Mouse (Mus musculus): ENCODE measurements around the gene Serhl. TPM values are rescaled to one million over a fixed set of nuclear protein-coding genes. Genes with fewer than 3 reads are reported as not detected.

Serhl gene
- total and polyA plus RNA-seq, 3 experiments, result 52.0 to 123 (median 59.5) TPM

GRCm38 (mm10) chr15:83162001-83162400 is 72.7 kb downstream of the Serhl start:
- Histone ChIP-seq H3K79me2 (replicated peaks; ENCODE audit: control insufficient read depth, extremely low read depth, insufficient read depth, poor library complexity, severe bottlenecking) (no peaks in the 10 kb centered on the region), H3K4me3 (replicated peaks in 1 of 3; ENCODE audit: low read depth in 2 of 3, low read length in 2 of 3, poor library complexity in 1 of 3) (no peak overlapping the region), H3K4me2 (ENCODE audit: insufficient read depth, low read depth, poor library complexity, severe bottlenecking) (no peak overlapping the region), H3K4me1 (ENCODE audit: control insufficient read depth in 1 of 2, insufficient read depth in 2 of 2) (peaks cover 16 to 89% of the 10 kb centered on the region in 2 experiments), H3K27me3 (replicated peaks) (no peaks in the 10 kb centered on the region), H3K36me3 (replicated peaks in 1 of 2; ENCODE audit: control insufficient read depth in 1 of 2, insufficient read depth in 1 of 2, low read length in 1 of 2) (peaks cover 43 to 79% of the 10 kb centered on the region in 2 experiments), H3K27ac (ENCODE audit: insufficient read depth, low read depth) (no peak overlapping the region), H3K9ac (ENCODE audit: insufficient read depth, low read depth) (no peak overlapping the region), H3K9me3 (replicated peaks; ENCODE audit: low read length) (no peaks in the 10 kb centered on the region)
- dilution Hi-C loops (cut with MboI; ENCODE audit: extremely low pct_ligation_motif_present, extremely low pct_unique_long_range_greater_than_20kb, low sequenced_read_pairs) (no loop called here), in situ Hi-C loops (cut with MboI; ENCODE audit: low pct_ligation_motif_present, low pct_unique_long_range_greater_than_20kb, low sequenced_read_pairs) (no loop called here)
- no peak for TF ChIP-seq RCOR1 (conservative IDR thresholded peaks at IDR 0.05; ENCODE audit: low read depth, low read length)
- no peak for TF ChIP-seq SIN3A (IDR thresholded peaks at IDR 0.05; ENCODE audit: low read length)
- no peak for TF ChIP-seq EP300 (IDR thresholded peaks at IDR 0.05; ENCODE audit: low read length)
- TF ChIP-seq UBTF (IDR thresholded peaks at IDR 0.05; ENCODE audit: low read depth, low read length), result no peak
- no peak for TF ChIP-seq JUN (IDR thresholded peaks at IDR 0.05; ENCODE audit: insufficient read depth, low read depth, low read length)
- TF ChIP-seq MAX (IDR thresholded peaks at IDR 0.05; ENCODE audit: low read length), result no peak
- no peak for TF ChIP-seq USF1 (IDR thresholded peaks at IDR 0.05; ENCODE audit: low read depth, low read length)
- TF ChIP-seq MXI1 (IDR thresholded peaks at IDR 0.05; ENCODE audit: low read depth, low read length), result no peak
- no peak for TF ChIP-seq MEF2A (IDR thresholded peaks at IDR 0.05; ENCODE audit: borderline replicate concordance, low read depth, low read length)
- no peak for TF ChIP-seq USF2 (conservative IDR thresholded peaks at IDR 0.05; ENCODE audit: low read depth, low read length)
- TF ChIP-seq PAX5 (IDR thresholded peaks at IDR 0.05; ENCODE audit: low read length), result no peak
- TF ChIP-seq BHLHE40 (IDR thresholded peaks at IDR 0.05; ENCODE audit: low read depth, low read length), result no peak
- no peak for TF ChIP-seq HCFC1 (IDR thresholded peaks at IDR 0.05; ENCODE audit: low read depth, low read length)
- TF ChIP-seq NRF1 (IDR thresholded peaks at IDR 0.05; ENCODE audit: low read depth, low read length), result no peak
- no peak for DNase-seq (ENCODE audit: extremely low read depth)

- Histone ChIP-seq H3K9me3 (replicated peaks; ENCODE audit: low read length) (no peaks in the 10 kb centered on the region), H3K27me3 (replicated peaks) (no peaks in the 10 kb centered on the region), H3K27ac (ENCODE audit: insufficient read depth, low read depth) (peak overlapping the region; percentile 40), H3K36me3 (replicated peaks in 1 of 2; ENCODE audit: control insufficient read depth in 1 of 2, insufficient read depth in 1 of 2, low read length in 1 of 2) (peaks cover 41 to 79% of the 10 kb centered on the region in 2 experiments), H3K4me2 (ENCODE audit: insufficient read depth, low read depth, poor library complexity, severe bottlenecking) (no peak overlapping the region), H3K4me1 (ENCODE audit: control insufficient read depth in 1 of 2, insufficient read depth in 2 of 2) (peaks cover 16 to 88% of the 10 kb centered on the region in 2 experiments), H3K4me3 (replicated peaks in 1 of 3; ENCODE audit: low read depth in 2 of 3, low read length in 2 of 3, poor library complexity in 1 of 3) (no peak overlapping the region), H3K79me2 (replicated peaks; ENCODE audit: control insufficient read depth, extremely low read depth, insufficient read depth, poor library complexity, severe bottlenecking) (no peaks in the 10 kb centered on the region), H3K9ac (ENCODE audit: insufficient read depth, low read depth) (no peak overlapping the region)
- DNase-seq (ENCODE audit: extremely low read depth), result no peak
- TF ChIP-seq SMC3 (IDR thresholded peaks at IDR 0.05; ENCODE audit: low read depth, low read length) (no peak), JUN (IDR thresholded peaks at IDR 0.05; ENCODE audit: insufficient read depth, low read depth, low read length) (no peak), RCOR1 (conservative IDR thresholded peaks at IDR 0.05; ENCODE audit: low read depth, low read length) (no peak), ZNF384 (IDR thresholded peaks at IDR 0.05; ENCODE audit: low read depth, low read length) (no peak), EP300 (IDR thresholded peaks at IDR 0.05; ENCODE audit: low read length) (no peak), SIN3A (IDR thresholded peaks at IDR 0.05; ENCODE audit: low read length) (no peak), TBP (conservative IDR thresholded peaks at IDR 0.05; ENCODE audit: low read depth, low read length) (no peak), CTCF (conservative IDR thresholded peaks at IDR 0.05 in 1 of 2, IDR thresholded peaks at IDR 0.05 in 1 of 2; ENCODE audit: low read depth in 2 of 2, low read length in 2 of 2) (no peak), POLR2AphosphoS2 (IDR thresholded peaks at IDR 0.05; ENCODE audit: low read depth, low read length) (no peak), CHD2 (IDR thresholded peaks at IDR 0.05; ENCODE audit: low read length) (no peak), CHD1 (IDR thresholded peaks at IDR 0.05; ENCODE audit: low read depth, low read length) (no peak), MAZ (IDR thresholded peaks at IDR 0.05; ENCODE audit: low read depth, low read length) (no peak)
- dilution Hi-C loops (cut with MboI; ENCODE audit: extremely low pct_ligation_motif_present, extremely low pct_unique_long_range_greater_than_20kb, low sequenced_read_pairs) (no loop called here), in situ Hi-C loops (cut with MboI; ENCODE audit: low pct_ligation_motif_present, low pct_unique_long_range_greater_than_20kb, low sequenced_read_pairs) (no loop called here)
Observed at GRCm38 (mm10) chr15:83162818-83163485, 73.6 kb downstream of the Serhl start.

Measured in CH12.LX (cell line).